In the genomic region with DNA sequence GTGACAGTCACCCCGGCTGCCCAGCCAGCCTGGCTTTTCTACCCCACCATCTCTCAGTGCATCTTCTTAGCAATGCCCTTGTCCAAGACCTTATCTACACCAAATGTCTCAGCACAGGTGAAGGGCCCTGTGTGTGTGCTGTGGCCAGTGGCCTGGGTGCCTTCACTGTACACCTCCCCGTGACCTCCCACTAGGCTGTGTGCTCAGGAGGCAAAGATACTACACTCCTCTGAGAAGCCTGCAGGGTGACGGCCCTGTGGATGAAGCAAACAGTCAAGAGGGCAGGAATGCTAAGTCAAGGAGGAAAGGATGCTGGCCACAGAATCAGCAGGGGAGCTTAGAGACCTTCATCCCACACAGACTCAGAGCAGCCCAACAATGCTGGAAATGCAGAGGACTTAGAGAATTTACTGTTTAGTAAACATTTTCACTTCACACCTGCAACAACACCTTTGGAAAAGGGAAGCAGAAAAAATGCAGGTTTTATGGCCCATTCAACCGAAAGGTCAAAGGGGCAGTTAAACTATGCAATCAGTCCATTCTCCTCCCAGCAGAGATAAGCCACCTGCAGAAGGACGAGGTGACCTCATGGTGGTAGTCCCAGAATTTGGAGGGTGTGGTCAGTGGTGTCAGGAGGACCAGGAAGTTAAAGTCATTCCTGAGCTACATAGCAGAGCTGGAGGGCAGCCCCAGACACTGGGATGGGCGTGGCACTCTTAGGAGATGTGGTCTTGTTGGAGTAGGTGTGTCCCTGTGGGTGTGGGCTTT, we compare ENCODE assay signal across 16 mouse cellular contexts. TPM values are rescaled to one million over a fixed set of nuclear protein-coding genes. Genes with fewer than 3 reads are reported as not detected.
DNase-seq lines count a peak whose midpoint lies in the region; ATAC-seq and TF ChIP-seq lines count a peak whose summit lies in the region.
"Had no signal": no experiment of that assay in that cellular context is flagged by ENCODE, and none has a peak within 500 bp of the region (broad histone marks: within the 10 kb centered on the region; RNA-seq: fewer than 3 reads in every experiment).

No protein-coding gene starts in this region.

- WGBS in kidney, embryonic 16.5 days = 43% methylated on average over 6 of the region's 6 CpGs
- 49% methylated on average over 6 of the region's 6 CpGs for WGBS in liver, adult 2 months
- WGBS in small intestine, adult 2 months = 40% methylated on average over 6 of the region's 6 CpGs
- 82% methylated on average over 6 of the region's 6 CpGs for WGBS in forebrain, embryonic 14.5 days

- H3K9me3 ChIP-seq in kidney, embryonic 16.5 days (ENCODE audit: low read length) = no peaks in the 10 kb centered on the region
- H3K9me3 ChIP-seq in forebrain, embryonic 14.5 days (replicated peaks; ENCODE audit: control insufficient read depth, low read length) = no peaks in the 10 kb centered on the region
- H3K9me3 ChIP-seq: heart, embryonic 13.5 days; hindbrain, embryonic 13.5 days had no signal

- no peak for TF ChIP-seq POLR2A in liver, adult 2 months (IDR thresholded peaks at IDR 0.05; ENCODE audit: extremely low read depth, insufficient read depth, low read length)
- TF ChIP-seq POLR2A in small intestine, adult 2 months (IDR thresholded peaks at IDR 0.05; ENCODE audit: low read depth, low read length) = no peak

- H3K27ac ChIP-seq in kidney, embryonic 16.5 days (ENCODE audit: low read length) = no peak overlapping the region
- no peak overlapping the region for H3K27ac ChIP-seq in liver, adult 2 months (replicated peaks; ENCODE audit: insufficient read depth, low read depth, low read length)
- peak overlapping the region; percentile 74 for H3K27ac ChIP-seq in small intestine, adult 2 months (ENCODE audit: insufficient read depth, low read depth, low read length)
- no peak overlapping the region for H3K27ac ChIP-seq in forebrain, embryonic 14.5 days (ENCODE audit: low read depth, low read length)
- H3K27ac ChIP-seq: heart, embryonic 13.5 days; hindbrain, embryonic 13.5 days; macrophage had no signal

- DNase-seq in kidney, postnatal 4 days = no peak
- peak; percentile 62 for DNase-seq in WW6 (ENCODE audit: low read depth, low spot score)
- peak; percentile 65 for DNase-seq in liver, adult 2 months (ENCODE audit: extremely low read depth, low read depth, low spot score)
- DNase-seq in right cerebral cortex, adult 2 months (ENCODE audit: low spot score in 2 of 2) = no peak
- DNase-seq in forebrain, embryonic 14.5 days (ENCODE audit: low spot score) = no peak
- no peak for DNase-seq in urinary bladder, postnatal 25 days (ENCODE audit: low spot score)
- DNase-seq: cerebellum, adult 8-10 months; kidney, adult 8-10 months; left cerebral cortex, postnatal 4 days; right cerebral cortex, adult 18-20 months had no signal

- 0 out of 2 replicates have a peak, but pooled peaks have one; percentile 50 for ATAC-seq in kidney, embryonic 16.5 days (ENCODE audit: low FRiP score, low TSS enrichment)
- ATAC-seq in forebrain, embryonic 14.5 days = no peak
- ATAC-seq: forebrain, embryonic 16.5 days had no signal

- H3K36me3 ChIP-seq in kidney, embryonic 16.5 days (ENCODE audit: insufficient read depth, low read length) = no peaks in the 10 kb centered on the region
- no peaks in the 10 kb centered on the region for H3K36me3 ChIP-seq in liver, adult 2 months (ENCODE audit: control insufficient read depth, insufficient read depth, low read length)
- H3K36me3 ChIP-seq in small intestine, adult 2 months (ENCODE audit: control insufficient read depth, insufficient read depth, low read length) = no peaks in the 10 kb centered on the region
- H3K36me3 ChIP-seq in forebrain, embryonic 14.5 days (ENCODE audit: control insufficient read depth, insufficient read depth, low read length) = no peaks in the 10 kb centered on the region
- H3K36me3 ChIP-seq: hindbrain, embryonic 13.5 days had no signal

- peaks cover 28% of the 10 kb centered on the region for H3K4me1 ChIP-seq in kidney, embryonic 16.5 days (ENCODE audit: insufficient read depth, low read length)
- peaks cover 29% of the 10 kb centered on the region for H3K4me1 ChIP-seq in liver, adult 2 months (ENCODE audit: control insufficient read depth, insufficient read depth, low read length)
- H3K4me1 ChIP-seq in small intestine, adult 2 months (ENCODE audit: control insufficient read depth, insufficient read depth, insufficient read length, low read length) = peaks cover 47% of the 10 kb centered on the region
- peaks cover 6% of the 10 kb centered on the region for H3K4me1 ChIP-seq in forebrain, embryonic 14.5 days (ENCODE audit: control insufficient read depth, insufficient read depth, low read length)

- no peak for TF ChIP-seq CTCF in liver, adult 2 months (IDR thresholded peaks at IDR 0.05; ENCODE audit: low read depth, low read length)
- TF ChIP-seq CTCF in small intestine, adult 2 months (IDR thresholded peaks at IDR 0.05; ENCODE audit: extremely low read depth, insufficient read length, insufficient replicate concordance, low read depth, low read length) = no peak

- H3K4me3 ChIP-seq in kidney, embryonic 16.5 days (ENCODE audit: low read length) = no peak overlapping the region
- H3K4me3 ChIP-seq in liver, adult 2 months (ENCODE audit: insufficient read depth, low read depth, low read length) = no peak overlapping the region
- no peak overlapping the region for H3K4me3 ChIP-seq in small intestine, adult 2 months (ENCODE audit: low read depth, low read length)
- H3K4me3 ChIP-seq in forebrain, embryonic 14.5 days (ENCODE audit: low read depth, low read length) = no peak overlapping the region
- H3K4me3 ChIP-seq: heart, embryonic 13.5 days; hindbrain, embryonic 13.5 days had no signal

- H3K27me3 ChIP-seq in kidney, embryonic 16.5 days (ENCODE audit: insufficient read depth, low read length) = no peaks in the 10 kb centered on the region
- no peaks in the 10 kb centered on the region for H3K27me3 ChIP-seq in liver, adult 2 months (ENCODE audit: control insufficient read depth, insufficient read depth, low read length)
- no peaks in the 10 kb centered on the region for H3K27me3 ChIP-seq in small intestine, adult 2 months (ENCODE audit: control insufficient read depth, insufficient read depth, low read length)
- H3K27me3 ChIP-seq in forebrain, embryonic 14.5 days (replicated peaks; ENCODE audit: control insufficient read depth, insufficient read depth, low read length) = no peaks in the 10 kb centered on the region
- H3K27me3 ChIP-seq: heart, embryonic 13.5 days; hindbrain, embryonic 13.5 days had no signal

- H3K9ac ChIP-seq in kidney, embryonic 16.5 days (replicated peaks; ENCODE audit: low read length) = no peak overlapping the region
- no peak overlapping the region for H3K9ac ChIP-seq in liver, adult 2 months (ENCODE audit: low read depth, low read length)
- no peak overlapping the region for H3K9ac ChIP-seq in forebrain, embryonic 14.5 days (ENCODE audit: low read length)
- H3K9ac ChIP-seq: heart, embryonic 13.5 days; hindbrain, embryonic 13.5 days had no signal

- no peak overlapping the region for H3K4me2 ChIP-seq in kidney, embryonic 16.5 days (replicated peaks; ENCODE audit: low read depth, low read length)
- no peak overlapping the region for H3K4me2 ChIP-seq in forebrain, embryonic 14.5 days (ENCODE audit: low read length)
- H3K4me2 ChIP-seq: heart, embryonic 13.5 days; hindbrain, embryonic 13.5 days had no signal

- peaks cover 61% of the 10 kb centered on the region for H3K79me2 ChIP-seq in liver, adult 2 months (ENCODE audit: control insufficient read depth, insufficient read depth, low read length)

RNA-seq across cellular contexts. Expression of gene Rassf3, which starts 21.3 kb away (rescaled TPM):
- 14.8 and 15.2 TPM in 2 replicates for polyA plus RNA-seq in kidney, embryonic 16.5 days (2015; fragmentation: Nextera tagmentation; extraction: Ambion mirVana)
- total RNA-seq in liver, adult 2 months (2014; rRNA removed) = 13.4 and 18.7 TPM in 2 replicates
- 20.0 and 22.2 TPM in 2 replicates for polyA plus RNA-seq in liver, adult 2 months (2012; rRNA removed)
- 16.5 and 25.8 TPM in 2 replicates for polyA plus RNA-seq in small intestine, adult 2 months (2012; rRNA removed)
- polyA plus RNA-seq in forebrain, embryonic 14.5 days (2014; fragmentation: Nextera tagmentation; extraction: Ambion mirVana) = 4.4 and 4.7 TPM in 2 replicates

Comparison
In these comparisons a context has a peak if more than half of its experiments do, and no peak if none do; other contexts are left out.
1. DNase-seq: peak in WW6 (single experiment) and liver, adult 2 months (single experiment); none in kidney, postnatal 4 days (0 of 2), right cerebral cortex, adult 2 months (0 of 2), forebrain, embryonic 14.5 days (single experiment) and urinary bladder, postnatal 25 days (single experiment).